Mouse (Mus musculus): ENCODE data around the gene Dsp. TPM values are rescaled to one million over a fixed set of nuclear protein-coding genes. Genes with fewer than 3 reads are reported as not detected.

Gene Dsp
- polyA plus RNA-seq, 2 experiments, result 24.9 to 50.1 TPM

- no peak overlapping the region for H3K9ac ChIP-seq (ENCODE audit: low read depth, low read length, severe bottlenecking)
- no peak for ATAC-seq (ENCODE audit: low FRiP score, low read depth)
- H3K4me1 ChIP-seq (ENCODE audit: control insufficient read depth, insufficient read depth, low read length), result no peaks in the 10 kb centered on the region
- no peaks in the 10 kb centered on the region for H3K9me3 ChIP-seq (ENCODE audit: control insufficient read depth, low read length)
- no peak overlapping the region for H3K27ac ChIP-seq (replicated peaks; ENCODE audit: low read depth, low read length)
- peaks cover 12% of the 10 kb centered on the region for H3K36me3 ChIP-seq (ENCODE audit: control insufficient read depth, insufficient read depth, low read length)
- no peak for DNase-seq (ENCODE audit: low spot score)
- H3K27me3 ChIP-seq (ENCODE audit: control insufficient read depth, insufficient read depth, low read length), result no peaks in the 10 kb centered on the region
- 80% methylated on average over 3 of the region's 3 CpGs for WGBS
- H3K4me3 ChIP-seq (replicated peaks; ENCODE audit: low read length), result no peak overlapping the region
- TF ChIP-seq POLR2A (IDR thresholded peaks at IDR 0.05; ENCODE audit: borderline replicate concordance, extremely low read depth, insufficient read depth, insufficient read length), result no peak
- no peak overlapping the region for H3K4me2 ChIP-seq (replicated peaks; ENCODE audit: low read depth, low read length, severe bottlenecking)
Measured at GRCm38 (mm10) chr13:38232856-38233625, 81.9 kb downstream of the Dsp start.

GRCm38 (mm10) chr13:38234651-38235050 lies 83.6 kb downstream of the Dsp start:
- H3K4me2 ChIP-seq (replicated peaks; ENCODE audit: low read depth, low read length, severe bottlenecking), result no peak overlapping the region
- H3K36me3 ChIP-seq (ENCODE audit: control insufficient read depth, insufficient read depth, low read length), result no peaks in the 10 kb centered on the region
- H3K27me3 ChIP-seq (ENCODE audit: control insufficient read depth, insufficient read depth, low read length), result no peaks in the 10 kb centered on the region
- H3K27ac ChIP-seq (replicated peaks; ENCODE audit: low read depth, low read length), result no peak overlapping the region
- H3K9me3 ChIP-seq (ENCODE audit: control insufficient read depth, low read length), result no peaks in the 10 kb centered on the region
- H3K4me1 ChIP-seq (ENCODE audit: control insufficient read depth, insufficient read depth, low read length), result no peaks in the 10 kb centered on the region
- H3K9ac ChIP-seq (ENCODE audit: low read depth, low read length, severe bottlenecking), result no peak overlapping the region
- ATAC-seq (ENCODE audit: low FRiP score, low read depth) (no peak), DNase-seq (ENCODE audit: low spot score) (no peak)
- 68% methylated on average over 5 of the region's 5 CpGs for WGBS
- TF ChIP-seq POLR2A (IDR thresholded peaks at IDR 0.05; ENCODE audit: borderline replicate concordance, extremely low read depth, insufficient read depth, insufficient read length), result no peak
- H3K4me3 ChIP-seq (replicated peaks; ENCODE audit: low read length), result no peak overlapping the region

GRCm38 (mm10) chr13:38235370-38235769 lies 84.3 kb downstream of the Dsp start:
- no peak overlapping the region for H3K9ac ChIP-seq (ENCODE audit: low read depth, low read length, severe bottlenecking)
- TF ChIP-seq POLR2A (IDR thresholded peaks at IDR 0.05; ENCODE audit: borderline replicate concordance, extremely low read depth, insufficient read depth, insufficient read length), result no peak
- H3K4me2 ChIP-seq (replicated peaks; ENCODE audit: low read depth, low read length, severe bottlenecking), result no peak overlapping the region
- 69% methylated on average over 3 of the region's 3 CpGs for WGBS
- DNase-seq (ENCODE audit: low spot score) (no peak), ATAC-seq (ENCODE audit: low FRiP score, low read depth) (no peak)
- H3K27ac ChIP-seq (replicated peaks; ENCODE audit: low read depth, low read length), result no peak overlapping the region
- no peaks in the 10 kb centered on the region for H3K27me3 ChIP-seq (ENCODE audit: control insufficient read depth, insufficient read depth, low read length)
- no peaks in the 10 kb centered on the region for H3K9me3 ChIP-seq (ENCODE audit: control insufficient read depth, low read length)
- no peaks in the 10 kb centered on the region for H3K36me3 ChIP-seq (ENCODE audit: control insufficient read depth, insufficient read depth, low read length)
- no peak overlapping the region for H3K4me3 ChIP-seq (replicated peaks; ENCODE audit: low read length)
- H3K4me1 ChIP-seq (ENCODE audit: control insufficient read depth, insufficient read depth, low read length), result no peaks in the 10 kb centered on the region

GRCm38 (mm10) chr13:38248151-38248550 lies 97.1 kb downstream of the Dsp start:
- ATAC-seq (ENCODE audit: low FRiP score, low read depth) (no peak), DNase-seq (ENCODE audit: low spot score) (no peak)
- no peak overlapping the region for H3K4me2 ChIP-seq (replicated peaks; ENCODE audit: low read depth, low read length, severe bottlenecking)
- H3K4me3 ChIP-seq (replicated peaks; ENCODE audit: low read length), result no peak overlapping the region
- no peaks in the 10 kb centered on the region for H3K9me3 ChIP-seq (ENCODE audit: control insufficient read depth, low read length)
- TF ChIP-seq POLR2A (IDR thresholded peaks at IDR 0.05; ENCODE audit: borderline replicate concordance, extremely low read depth, insufficient read depth, insufficient read length), result no peak
- no peak overlapping the region for H3K9ac ChIP-seq (ENCODE audit: low read depth, low read length, severe bottlenecking)
- no peak overlapping the region for H3K27ac ChIP-seq (replicated peaks; ENCODE audit: low read depth, low read length)
- H3K4me1 ChIP-seq (ENCODE audit: control insufficient read depth, insufficient read depth, low read length), result no peaks in the 10 kb centered on the region
- no peaks in the 10 kb centered on the region for H3K27me3 ChIP-seq (ENCODE audit: control insufficient read depth, insufficient read depth, low read length)
- WGBS, result 67% methylated on average over 5 of the region's 5 CpGs
- no peaks in the 10 kb centered on the region for H3K36me3 ChIP-seq (ENCODE audit: control insufficient read depth, insufficient read depth, low read length)

Other genes starting within 250 kb of the Dsp start
- gene Ssr1, start 157.1 kb upstream of the Dsp start, polyA plus RNA-seq (2012; rRNA removed), result 32.6 and 36.2 TPM in 2 replicates
- gene Ssr1, start 157.1 kb upstream of the Dsp start, polyA plus RNA-seq (2014; fragmentation: Nextera tagmentation; extraction: Ambion mirVana), result 130 and 137 TPM in 2 replicates
- gene Riok1, start 114.3 kb upstream of the Dsp start, polyA plus RNA-seq (2012; rRNA removed), result 33.7 and 54.4 TPM in 2 replicates
- gene Riok1, start 114.3 kb upstream of the Dsp start, polyA plus RNA-seq (2014; fragmentation: Nextera tagmentation; extraction: Ambion mirVana), result 45.4 and 52.4 TPM in 2 replicates
- 0.50 and 0.57 TPM in 2 replicates for gene Cage1, start 114.2 kb upstream of the Dsp start, polyA plus RNA-seq (2012; rRNA removed)
- gene Cage1, start 114.2 kb upstream of the Dsp start, polyA plus RNA-seq (2014; fragmentation: Nextera tagmentation; extraction: Ambion mirVana), result 1.3 TPM in 2 replicates
- gene Snrnp48, start 53.6 kb downstream of the Dsp start, polyA plus RNA-seq (2012; rRNA removed), result 41.0 and 54.2 TPM in 2 replicates
- gene Snrnp48, start 53.6 kb downstream of the Dsp start, polyA plus RNA-seq (2014; fragmentation: Nextera tagmentation; extraction: Ambion mirVana), result 30.1 and 38.9 TPM in 2 replicates
- gene Bmp6, start 193.8 kb downstream of the Dsp start, polyA plus RNA-seq (2012; rRNA removed), result 6.6 and 8.6 TPM in 2 replicates
- 1.8 and 1.9 TPM in 2 replicates for gene Bmp6, start 193.8 kb downstream of the Dsp start, polyA plus RNA-seq (2014; fragmentation: Nextera tagmentation; extraction: Ambion mirVana)

All from limb, embryonic 14.5 days (tissue).